Mouse (Mus musculus) central nervous system, embryonic 11.5 days (tissue): ENCODE data around the gene Fgr. TPM values are rescaled to one million over a fixed set of nuclear protein-coding genes. Genes with fewer than 3 reads are reported as not detected.

Experiments used
- polyA plus RNA-seq: library from polyadenylated mRNA; depleted of rRNA; stranded (reverse); fragments of >200 nt; gene quantifications from 2 replicates; pipeline ENCODE4 v1.2.3, GENCODE M21; 2012; rRNA removed

Fgr gene
- polyA plus RNA-seq: 0.12 and 0.22 TPM in 2 replicates

DNA sequence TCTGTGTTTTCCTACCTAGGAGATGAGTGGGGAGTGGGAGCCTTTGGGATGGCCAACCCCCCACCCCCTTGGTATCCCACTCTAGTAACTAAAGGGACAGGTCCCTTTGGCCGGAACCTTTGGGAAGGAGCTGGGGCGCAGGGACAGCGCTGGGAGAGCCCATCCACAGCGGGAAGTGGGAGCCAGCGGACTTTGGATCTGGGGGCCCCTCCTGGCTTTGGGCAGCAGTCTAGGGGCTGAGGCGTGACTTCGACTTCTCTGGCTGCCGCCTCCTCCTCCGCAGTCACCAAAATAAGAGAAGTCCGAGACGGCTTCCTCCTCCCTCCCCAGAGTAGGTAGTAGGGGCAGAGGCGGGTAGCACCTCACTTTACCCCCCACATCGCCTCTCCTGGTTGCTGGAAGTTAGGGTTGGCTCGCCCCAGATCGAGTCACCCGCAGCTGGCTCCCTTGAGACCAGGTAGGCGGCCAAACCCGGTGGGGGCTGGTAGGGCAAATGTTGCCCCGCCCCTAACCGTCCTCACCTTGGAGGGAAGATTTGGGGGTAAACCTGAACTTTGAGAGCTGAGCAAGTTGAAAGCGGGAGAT, at the start of gene Fgr:
TSS of gene Fgr (plus strand) at position 282 of the 585 bp plus-strand sequence.

DNA sequence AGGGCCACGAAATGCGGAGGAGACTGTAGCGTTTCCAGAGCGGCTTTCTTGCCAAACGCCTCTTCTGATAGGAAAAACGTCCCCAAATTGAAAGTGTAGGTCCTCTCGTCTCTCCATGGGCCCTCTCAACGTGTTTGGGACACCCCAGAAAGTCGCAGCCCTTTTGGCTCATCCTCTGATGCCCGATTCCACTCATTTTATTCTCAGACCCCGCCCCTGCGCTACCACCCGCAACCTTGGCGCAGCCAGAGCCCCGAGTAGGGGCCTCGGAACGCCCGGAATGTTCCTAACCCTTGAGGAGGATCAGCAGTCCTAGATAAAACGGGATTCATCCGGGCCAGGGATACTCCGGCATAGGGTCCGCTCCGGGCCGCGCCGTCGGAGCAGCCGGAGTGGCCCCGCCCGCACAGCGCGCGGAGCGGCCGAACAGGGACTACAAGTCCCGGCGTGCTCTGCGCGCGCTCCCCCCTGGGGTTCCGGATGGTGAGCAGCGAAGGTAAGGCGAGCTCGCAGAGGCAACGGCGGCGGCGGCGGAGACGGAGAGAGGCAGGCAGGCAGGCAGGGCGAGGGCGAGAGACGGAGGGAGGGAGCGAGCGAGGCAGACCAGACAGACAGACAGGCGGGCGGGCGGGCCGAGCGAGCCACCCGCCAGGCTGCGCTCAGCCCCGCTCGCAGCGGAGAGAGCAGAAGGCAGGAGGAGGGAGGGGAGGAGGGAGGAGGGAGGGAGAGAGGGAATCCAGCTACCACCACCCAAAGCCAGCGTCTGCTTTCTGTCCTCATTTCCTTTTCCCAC, 37.3 kb downstream of the Fgr start, which contains the start of gene Ahdc1:
TSS of gene Ahdc1 (plus strand) at position 233 of the 793 bp plus-strand sequence.

Other genes starting within 250 kb of the Fgr start
- 3.9 and 6.2 TPM in 2 replicates for gene Xkr8, start 241.5 kb upstream of the Fgr start, polyA plus RNA-seq
- 1.7 and 3.3 TPM in 2 replicates for gene Smpdl3b, start 216.8 kb upstream of the Fgr start, polyA plus RNA-seq
- gene Rpa2, start 205.8 kb upstream of the Fgr start, polyA plus RNA-seq: 93.8 and 98.4 TPM in 2 replicates
- gene Themis2, start 177.7 kb upstream of the Fgr start, polyA plus RNA-seq: 0.88 TPM in 2 replicates
- gene Ppp1r8, start 130.9 kb upstream of the Fgr start, polyA plus RNA-seq: 120 and 148 TPM in 2 replicates
- gene Stx12, start 89.6 kb upstream of the Fgr start, polyA plus RNA-seq: 67.5 and 69.8 TPM in 2 replicates
- 17.6 and 18.6 TPM in 2 replicates for gene Fam76a, start 51.5 kb upstream of the Fgr start, polyA plus RNA-seq
- gene Ahdc1, start 37.2 kb downstream of the Fgr start, polyA plus RNA-seq: 17.2 and 18.6 TPM in 2 replicates
- 20.0 and 37.5 TPM in 2 replicates for gene Wasf2, start 156.4 kb downstream of the Fgr start, polyA plus RNA-seq
- 0.77 and 1.1 TPM in 2 replicates for gene Cd164l2, start 238.0 kb downstream of the Fgr start, polyA plus RNA-seq
- 0.22 and 0.66 TPM in 2 replicates for gene Gpr3, start 238.4 kb downstream of the Fgr start, polyA plus RNA-seq